In the genomic region with DNA sequence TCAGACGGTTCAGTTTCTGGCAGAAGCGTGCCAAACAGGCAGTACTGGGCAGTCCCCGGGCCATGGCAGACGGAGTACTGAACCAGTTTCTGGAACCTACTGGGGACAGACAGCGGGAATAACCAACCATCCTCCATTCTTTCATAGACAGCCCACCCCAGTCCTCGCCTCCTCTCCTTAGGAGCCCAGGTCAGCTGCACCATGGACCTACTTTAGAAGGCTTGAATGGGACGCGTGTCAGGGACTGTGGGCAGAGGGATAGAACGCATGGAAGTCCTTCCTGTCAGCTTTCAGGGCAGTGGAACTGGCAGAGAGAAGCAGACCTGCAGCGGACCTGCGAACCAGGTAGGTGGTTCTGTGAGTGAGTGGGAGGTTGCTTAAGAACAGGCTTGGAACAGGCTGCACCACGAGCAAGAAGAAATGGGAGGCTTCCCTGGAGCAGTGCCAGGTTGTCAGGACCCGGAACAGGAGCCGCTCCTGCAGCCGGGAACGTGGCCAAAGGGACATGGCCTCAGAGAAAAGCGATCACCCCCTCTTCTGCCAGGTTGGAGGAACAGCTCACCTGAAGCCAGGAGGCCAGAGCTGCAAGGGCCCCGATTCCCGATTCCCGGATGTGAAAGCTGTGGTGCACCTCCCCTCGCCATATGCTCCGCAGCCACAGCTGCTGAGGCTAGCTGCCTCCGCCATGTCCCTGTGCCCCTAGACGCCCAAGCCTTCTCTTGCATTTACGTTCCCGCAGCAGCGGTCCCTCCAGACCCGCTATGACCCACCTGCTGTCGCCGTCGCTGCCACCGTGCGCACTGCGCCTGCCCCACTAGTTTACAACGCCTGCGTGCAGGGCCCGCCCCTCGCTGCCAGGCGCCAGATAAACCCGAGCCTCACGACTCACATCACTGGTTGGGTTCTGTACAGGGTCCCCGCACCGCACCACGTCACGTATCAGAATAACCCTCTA, we compare ENCODE assay signal across 9 mouse cellular contexts. TPM values are rescaled to one million over a fixed set of nuclear protein-coding genes. Genes with fewer than 3 reads are reported as not detected.
DNase-seq lines count a peak whose midpoint lies in the region; ATAC-seq and TF ChIP-seq lines count a peak whose summit lies in the region.
"Had no signal": no experiment of that assay in that cellular context is flagged by ENCODE, and none has a peak within 500 bp of the region (broad histone marks: within the 10 kb centered on the region; RNA-seq: fewer than 3 reads in every experiment).

No protein-coding gene starts in this region.

- no peak for TF ChIP-seq EP300 in heart, adult 2 months (IDR thresholded peaks at IDR 0.05; ENCODE audit: insufficient read depth, low read depth, low read length)

- intact Hi-C loops in heart, adult 2 months (cut with DNase I), result no loop called here

- H3K4me1 ChIP-seq in embryonic facial prominence, embryonic 11.5 days (ENCODE audit: control insufficient read depth, insufficient read depth, low read length), result no peaks in the 10 kb centered on the region
- H3K4me1 ChIP-seq in heart, adult 2 months (ENCODE audit: control insufficient read depth, insufficient read depth, low read length), result 0 out of 2 replicates have a peak, but pooled peaks cover 1% of the 10 kb centered on the region
- H3K4me1 ChIP-seq in limb, embryonic 14.5 days (ENCODE audit: control insufficient read depth, insufficient read depth, low read length), result peaks cover 2% of the 10 kb centered on the region; the same call in 1 of the 2 replicates
- H3K4me1 ChIP-seq in midbrain, embryonic 13.5 days (replicated peaks), result peaks cover 16% of the 10 kb centered on the region
- H3K4me1 ChIP-seq in testis, adult 2 months (ENCODE audit: control insufficient read depth, insufficient read depth, low read length), result peaks cover 10% of the 10 kb centered on the region

- no peak for TF ChIP-seq CTCF in heart, adult 2 months (IDR thresholded peaks at IDR 0.05)
- TF ChIP-seq CTCF in testis, adult 2 months (IDR thresholded peaks at IDR 0.05; ENCODE audit: control insufficient read depth, insufficient read depth, insufficient replicate concordance, low read depth, low read length), result no peak

- no peak for TF ChIP-seq POLR2A in heart, adult 2 months (IDR thresholded peaks at IDR 0.05; ENCODE audit: insufficient read depth, low read depth, low read length)
- TF ChIP-seq POLR2A in limb, embryonic 14.5 days (IDR thresholded peaks at IDR 0.05; ENCODE audit: borderline replicate concordance, extremely low read depth, insufficient read depth, insufficient read length), result no peak
- TF ChIP-seq POLR2A in testis, adult 2 months (IDR thresholded peaks at IDR 0.05; ENCODE audit: control insufficient read depth, low read depth, low read length), result peak; percentile 44; the same call in 1 of the 2 replicates

- H3K9ac ChIP-seq in embryonic facial prominence, embryonic 11.5 days (replicated peaks; ENCODE audit: low read length), result peak overlapping the region; percentile 56
- H3K9ac ChIP-seq in heart, adult 2 months (ENCODE audit: low read depth, low read length), result peak overlapping the region; percentile 49
- H3K9ac ChIP-seq in limb, embryonic 14.5 days (ENCODE audit: low read depth, low read length, severe bottlenecking), result peak overlapping the region; percentile 69
- peak overlapping the region; percentile 79 for H3K9ac ChIP-seq in midbrain, embryonic 13.5 days (replicated peaks)

- no peaks in the 10 kb centered on the region for H3K9me3 ChIP-seq in embryonic facial prominence, embryonic 11.5 days (replicated peaks; ENCODE audit: control insufficient read depth, low read length)
- no peaks in the 10 kb centered on the region for H3K9me3 ChIP-seq in limb, embryonic 14.5 days (ENCODE audit: control insufficient read depth, low read length)
- no peaks in the 10 kb centered on the region for H3K9me3 ChIP-seq in midbrain, embryonic 13.5 days
- H3K9me3 ChIP-seq: G1E had no signal

- ATAC-seq in embryonic facial prominence, embryonic 11.5 days (replicated peaks; ENCODE audit: insufficient number of reproducible peaks, low FRiP score, low TSS enrichment, low read depth), result peak; percentile 23; the same call in 1 of the 2 replicates
- ATAC-seq in limb, embryonic 14.5 days (ENCODE audit: low FRiP score, low read depth), result peak; percentile 41; the same call in 1 of the 2 replicates
- ATAC-seq in midbrain, embryonic 13.5 days, result peak; percentile 89

- peak overlapping the region; percentile 74 for H3K4me2 ChIP-seq in embryonic facial prominence, embryonic 11.5 days (ENCODE audit: low read depth, low read length)
- peak overlapping the region; percentile 87 for H3K4me2 ChIP-seq in limb, embryonic 14.5 days (replicated peaks; ENCODE audit: low read depth, low read length, severe bottlenecking)
- peak overlapping the region; percentile 66 for H3K4me2 ChIP-seq in midbrain, embryonic 13.5 days (replicated peaks)

- H3K27me3 ChIP-seq in embryonic facial prominence, embryonic 11.5 days (ENCODE audit: control insufficient read depth, insufficient read depth, low read length), result peaks cover 25% of the 10 kb centered on the region
- H3K27me3 ChIP-seq in heart, adult 2 months (ENCODE audit: control insufficient read depth, insufficient read depth, low read length), result no peaks in the 10 kb centered on the region
- H3K27me3 ChIP-seq in limb, embryonic 14.5 days (ENCODE audit: control insufficient read depth, insufficient read depth, low read length), result peaks cover 25% of the 10 kb centered on the region; the same call in 1 of the 2 replicates
- H3K27me3 ChIP-seq in midbrain, embryonic 13.5 days, result peaks cover 45% of the 10 kb centered on the region
- H3K27me3 ChIP-seq in testis, adult 2 months (ENCODE audit: control insufficient read depth, insufficient read depth, low read length), result no peaks in the 10 kb centered on the region

- DNase-seq in thymus, postnatal 0 days (ENCODE audit: low spot score), result peak; percentile 21
- no peak for DNase-seq in thymus, postnatal 10 days (ENCODE audit: low spot score in 2 of 2)
- peak; percentile 26 for DNase-seq in embryonic facial prominence, embryonic 11.5 days (ENCODE audit: low spot score)
- peak; percentile 52 to 57 for DNase-seq in heart, adult 2 months
- DNase-seq in kidney, adult 9 months, result peak; percentile 70
- DNase-seq in limb, embryonic 14.5 days (ENCODE audit: low spot score), result peak; percentile 45

- H3K27ac ChIP-seq in embryonic facial prominence, embryonic 11.5 days (replicated peaks; ENCODE audit: low read depth, low read length), result no peak overlapping the region
- no peak overlapping the region for H3K27ac ChIP-seq in heart, adult 2 months
- no peak overlapping the region for H3K27ac ChIP-seq in limb, embryonic 14.5 days (replicated peaks; ENCODE audit: low read depth, low read length)
- no peak overlapping the region for H3K27ac ChIP-seq in midbrain, embryonic 13.5 days
- peak overlapping the region; percentile 78 for H3K27ac ChIP-seq in testis, adult 2 months (ENCODE audit: control insufficient read depth, insufficient read depth, low read depth, low read length)

- H3K4me3 ChIP-seq in embryonic facial prominence, embryonic 11.5 days (ENCODE audit: low read depth, low read length), result peak overlapping the region; percentile 43
- H3K4me3 ChIP-seq in heart, adult 2 months, result peak overlapping the region; percentile 56
- peak overlapping the region; percentile 54 for H3K4me3 ChIP-seq in limb, embryonic 14.5 days (replicated peaks; ENCODE audit: low read length)
- peak overlapping the region; percentile 50 for H3K4me3 ChIP-seq in midbrain, embryonic 13.5 days (replicated peaks)
- peak overlapping the region; percentile 90 for H3K4me3 ChIP-seq in testis, adult 2 months (ENCODE audit: control insufficient read depth, low read depth, low read length)

- 14% methylated on average over 45 of the region's 45 CpGs for WGBS in embryonic facial prominence, embryonic 11.5 days
- 13% methylated on average over 45 of the region's 45 CpGs for WGBS in heart, adult 2 months
- WGBS in limb, embryonic 14.5 days, result 14% methylated on average over 43 of the region's 45 CpGs
- WGBS in midbrain, embryonic 13.5 days, result 15% methylated on average over 45 of the region's 45 CpGs

- no peaks in the 10 kb centered on the region for H3K36me3 ChIP-seq in embryonic facial prominence, embryonic 11.5 days (replicated peaks; ENCODE audit: control insufficient read depth, insufficient read depth, low read depth, low read length)
- no peaks in the 10 kb centered on the region for H3K36me3 ChIP-seq in heart, adult 2 months (ENCODE audit: control insufficient read depth, insufficient read depth, low read length)
- H3K36me3 ChIP-seq in limb, embryonic 14.5 days (ENCODE audit: control insufficient read depth, insufficient read depth, low read length), result no peaks in the 10 kb centered on the region
- H3K36me3 ChIP-seq in midbrain, embryonic 13.5 days, result no peaks in the 10 kb centered on the region
- no peaks in the 10 kb centered on the region for H3K36me3 ChIP-seq in testis, adult 2 months (ENCODE audit: control insufficient read depth, insufficient read depth, low read length)
- H3K36me3 ChIP-seq: G1E had no signal

- H3K79me2 ChIP-seq in heart, adult 2 months (replicated peaks; ENCODE audit: control insufficient read depth, insufficient read depth, low read length), result no peaks in the 10 kb centered on the region

RNA-seq across cellular contexts. Expression of gene Slc7a4, which starts 6.9 kb away (rescaled TPM):
- polyA plus RNA-seq in thymus, postnatal 0 days (2015; fragmentation: Nextera tagmentation; extraction: Ambion mirVana), result 1.5 and 2.1 TPM in 2 replicates
- 0.59 and 2.3 TPM in 2 replicates for polyA plus RNA-seq in embryonic facial prominence, embryonic 11.5 days (2014; fragmentation: Nextera tagmentation; extraction: Ambion mirVana)
- total RNA-seq in heart, adult 2 months (2021), result 1 to 10 TPM; 2.3 to 2.9 TPM
- polyA plus RNA-seq in heart, adult 2 months (2012; rRNA removed), result 3.7 and 5.7 TPM in 2 replicates
- 7.7 and 14.2 TPM in 2 replicates for polyA plus RNA-seq in limb, embryonic 14.5 days (2012; rRNA removed)
- 8.0 and 8.2 TPM in 2 replicates for polyA plus RNA-seq in limb, embryonic 14.5 days (2014; fragmentation: Nextera tagmentation; extraction: Ambion mirVana)
- polyA plus RNA-seq in midbrain, embryonic 13.5 days (2015; fragmentation: Nextera tagmentation; extraction: Ambion mirVana), result 13.8 and 14.3 TPM in 2 replicates
- polyA plus RNA-seq in testis, adult 2 months (2012; rRNA removed), result 49.9 and 55.6 TPM in 2 replicates
- polyA plus RNA-seq: G1E had no signal

RNA-seq across cellular contexts. Expression of gene P2rx6, which starts 14.5 kb away (rescaled TPM):
- polyA plus RNA-seq in thymus, postnatal 0 days (2015; fragmentation: Nextera tagmentation; extraction: Ambion mirVana), result 1.4 and 2.0 TPM in 2 replicates
- polyA plus RNA-seq in embryonic facial prominence, embryonic 11.5 days (2014; fragmentation: Nextera tagmentation; extraction: Ambion mirVana), result 0.20 and 0.31 TPM in 2 replicates
- total RNA-seq in heart, adult 2 months (2021), result under 1 TPM; 0.78 to 0.89 TPM
- 2.9 and 3.7 TPM in 2 replicates for polyA plus RNA-seq in heart, adult 2 months (2012; rRNA removed)
- polyA plus RNA-seq in limb, embryonic 14.5 days (2012; rRNA removed), result 0.92 and 0.99 TPM in 2 replicates
- 0.47 and 0.82 TPM in 2 replicates for polyA plus RNA-seq in limb, embryonic 14.5 days (2014; fragmentation: Nextera tagmentation; extraction: Ambion mirVana)
- polyA plus RNA-seq in midbrain, embryonic 13.5 days (2015; fragmentation: Nextera tagmentation; extraction: Ambion mirVana), result 1.0 and 1.3 TPM in 2 replicates
- 0.73 and 1.1 TPM in 2 replicates for polyA plus RNA-seq in testis, adult 2 months (2012; rRNA removed)
- polyA plus RNA-seq: G1E had no signal

RNA-seq across cellular contexts. Expression of gene Lrrc74b, which starts 15.1 kb away (rescaled TPM):
- polyA plus RNA-seq in thymus, postnatal 0 days (2015; fragmentation: Nextera tagmentation; extraction: Ambion mirVana), result 0.20 and 0.36 TPM in 2 replicates
- polyA plus RNA-seq in embryonic facial prominence, embryonic 11.5 days (2014; fragmentation: Nextera tagmentation; extraction: Ambion mirVana), result 0.15 TPM in 1 of 2 replicates, not detected in the other
- total RNA-seq in heart, adult 2 months (2021), result not detected
- polyA plus RNA-seq in heart, adult 2 months (2012; rRNA removed), result 0.12 and 0.61 TPM in 2 replicates
- 0.08 and 0.23 TPM in 2 replicates for polyA plus RNA-seq in limb, embryonic 14.5 days (2012; rRNA removed)
- 0.29 TPM in 1 of 2 replicates, not detected in the other for polyA plus RNA-seq in limb, embryonic 14.5 days (2014; fragmentation: Nextera tagmentation; extraction: Ambion mirVana)
- 0.28 and 0.55 TPM in 2 replicates for polyA plus RNA-seq in midbrain, embryonic 13.5 days (2015; fragmentation: Nextera tagmentation; extraction: Ambion mirVana)
- 0.31 and 0.54 TPM in 2 replicates for polyA plus RNA-seq in testis, adult 2 months (2012; rRNA removed)

RNA-seq across cellular contexts. Expression of gene Smpd4, which starts 43.0 kb away (rescaled TPM):
- polyA plus RNA-seq in thymus, postnatal 0 days (2015; fragmentation: Nextera tagmentation; extraction: Ambion mirVana), result 17.4 and 21.6 TPM in 2 replicates
- polyA plus RNA-seq in embryonic facial prominence, embryonic 11.5 days (2014; fragmentation: Nextera tagmentation; extraction: Ambion mirVana), result 57.0 and 58.5 TPM in 2 replicates
- total RNA-seq in heart, adult 2 months (2021), result 10 to 100 TPM; 16.9 to 18.4 TPM
- polyA plus RNA-seq in heart, adult 2 months (2012; rRNA removed), result 45.9 and 46.9 TPM in 2 replicates
- polyA plus RNA-seq in limb, embryonic 14.5 days (2012; rRNA removed), result 120 and 163 TPM in 2 replicates
- 32.5 and 38.7 TPM in 2 replicates for polyA plus RNA-seq in limb, embryonic 14.5 days (2014; fragmentation: Nextera tagmentation; extraction: Ambion mirVana)
- 27.3 and 27.9 TPM in 2 replicates for polyA plus RNA-seq in midbrain, embryonic 13.5 days (2015; fragmentation: Nextera tagmentation; extraction: Ambion mirVana)
- polyA plus RNA-seq in testis, adult 2 months (2012; rRNA removed), result 280 and 291 TPM in 2 replicates

RNA-seq across cellular contexts. Expression of gene Thap7, which starts 45.2 kb away (rescaled TPM):
- 79.7 and 81.0 TPM in 2 replicates for polyA plus RNA-seq in thymus, postnatal 0 days (2015; fragmentation: Nextera tagmentation; extraction: Ambion mirVana)
- polyA plus RNA-seq in embryonic facial prominence, embryonic 11.5 days (2014; fragmentation: Nextera tagmentation; extraction: Ambion mirVana), result 47.6 and 50.0 TPM in 2 replicates
- total RNA-seq in heart, adult 2 months (2021), result 10 to 100 TPM; 13.3 to 16.0 TPM
- polyA plus RNA-seq in heart, adult 2 months (2012; rRNA removed), result 32.2 and 32.3 TPM in 2 replicates
- polyA plus RNA-seq in limb, embryonic 14.5 days (2012; rRNA removed), result 91.9 and 104 TPM in 2 replicates
- 60.0 and 63.2 TPM in 2 replicates for polyA plus RNA-seq in limb, embryonic 14.5 days (2014; fragmentation: Nextera tagmentation; extraction: Ambion mirVana)
- 61.7 and 65.0 TPM in 2 replicates for polyA plus RNA-seq in midbrain, embryonic 13.5 days (2015; fragmentation: Nextera tagmentation; extraction: Ambion mirVana)
- 154 and 171 TPM in 2 replicates for polyA plus RNA-seq in testis, adult 2 months (2012; rRNA removed)

Comparison
In these comparisons a context has a peak if more than half of its experiments do, and no peak if none do; other contexts are left out.
1. DNase-seq: peak in thymus, postnatal 0 days (single experiment), embryonic facial prominence, embryonic 11.5 days (single experiment), heart, adult 2 months (2 of 2), kidney, adult 9 months (single experiment) and limb, embryonic 14.5 days (single experiment); none in thymus, postnatal 10 days (0 of 2).
2. ATAC-seq: peak in every context shown above with its lines; median percentile 89 in midbrain, embryonic 13.5 days; 41 in limb, embryonic 14.5 days; 23 in embryonic facial prominence, embryonic 11.5 days.
3. Peak in every context shown above with its lines, with median percentiles within 50 percentile points of each other: H3K4me2 ChIP-seq, H3K4me3 ChIP-seq and H3K9ac ChIP-seq.